Mouse (Mus musculus) neural tube, embryonic 14.5 days (tissue): ENCODE measurements around the gene Trmt5. TPM values are rescaled to one million over a fixed set of nuclear protein-coding genes. Genes with fewer than 3 reads are reported as not detected.
A peak's percentile ranks its signal among the peaks of the same experiment; 100 is the strongest.

Experiments used
- ATAC-seq: fragments of 200-750 bp; cut with Nextera tagmentation; 2 replicates; pipeline ENCODE4 v1.8.0; 2017; ENCODE audit warnings: low read depth, mild to moderate bottlenecking, moderate TSS enrichment, moderate library complexity
- H3K27ac ChIP-seq: fragments of 300-500 bp; sonication (generic); 2 replicates; pipeline ENCODE4 v1.5.1; 2014; ENCODE audit warnings: low read depth, mild to moderate bottlenecking, control low read depth, low read length, moderate library complexity, mixed read lengths
- H3K27me3 ChIP-seq: fragments of 300-500 bp; sonication (generic); 2 replicates; pipeline ENCODE4 v1.6.1; 2014; ENCODE audit warnings: low read length; ENCODE audit not compliant: control insufficient read depth, insufficient read depth
- H3K36me3 ChIP-seq: fragments of 300-500 bp; sonication (generic); 2 replicates; pipeline ENCODE4 v1.6.1; 2014; ENCODE audit warnings: low read length, mixed read lengths; ENCODE audit not compliant: control insufficient read depth, insufficient read depth
- H3K4me1 ChIP-seq: fragments of 300-500 bp; sonication (generic); 2 replicates; pipeline ENCODE4 v1.6.1; 2014; ENCODE audit warnings: low read length; ENCODE audit not compliant: control insufficient read depth, insufficient read depth
- H3K4me2 ChIP-seq: fragments of 300-500 bp; sonication (generic); 2 replicates; pipeline ENCODE4 v1.6.1; 2014; ENCODE audit warnings: mild to moderate bottlenecking, low read depth, low read length, control low read depth
- H3K4me3 ChIP-seq: fragments of 300-500 bp; sonication (generic); 2 replicates; pipeline ENCODE4 v1.5.1; 2014; ENCODE audit warnings: low read depth, low read length, control low read depth, mixed read lengths
- H3K9ac ChIP-seq: fragments of 300-500 bp; sonication (generic); replicated peaks from 2 replicates; pipeline ENCODE4 v1.6.1; 2014; ENCODE audit warnings: low read depth, mild to moderate bottlenecking, control low read depth, low read length, mixed read lengths
- H3K9me3 ChIP-seq: fragments of 300-500 bp; sonication (generic); 2 replicates; pipeline ENCODE4 v1.6.1; 2016; ENCODE audit warnings: low read length; ENCODE audit not compliant: control insufficient read depth
- WGBS: fragments of 180-500 bp; shearing (Covaris S2); extraction: QIAGEN DNeasy Blood & Tissue Kit; methylation state at CpG from one replicate; pipeline ENCODE4 v1.1.7; 2014; 5-methylcytosine and 5-hydroxymethylcytosine counted together
- polyA plus RNA-seq: library from polyadenylated mRNA; unstranded; fragments of >200 nt; fragmentation: Nextera tagmentation; extraction: Ambion mirVana; gene quantifications from 2 replicates; pipeline ENCODE4 v1.2.1, GENCODE M21; 2014

The Trmt5 gene
- polyA plus RNA-seq, 1 experiment from 2014 or later, result 16.9 TPM

DNA sequence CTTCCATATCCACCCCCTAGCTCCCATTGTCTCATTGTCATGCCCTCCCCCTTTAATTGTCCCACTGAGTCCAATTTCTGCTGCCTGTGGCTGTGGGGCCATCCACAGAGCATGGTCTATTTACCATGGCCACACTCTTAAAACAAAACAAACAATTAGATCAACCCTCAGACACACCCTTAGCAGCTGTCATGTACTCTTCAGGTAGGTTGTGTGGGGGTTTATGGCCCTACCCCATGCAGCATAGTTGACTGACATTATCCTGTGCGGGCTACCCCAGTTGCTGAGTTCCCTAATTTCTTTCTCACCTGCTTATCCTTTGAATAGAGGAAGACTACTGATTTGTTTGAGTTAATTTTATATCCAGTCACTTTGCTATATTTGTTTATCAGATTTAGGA, 26.2 kb downstream of the Trmt5 start:
- no peak overlapping the region for H3K9ac ChIP-seq
- H3K36me3 ChIP-seq, result no peaks in the 10 kb centered on the region
- no peaks in the 10 kb centered on the region for H3K9me3 ChIP-seq
- ATAC-seq, result no peak
- H3K4me2 ChIP-seq, result no peak overlapping the region
- no peak overlapping the region for H3K4me3 ChIP-seq
- no peaks in the 10 kb centered on the region for H3K4me1 ChIP-seq
- H3K27me3 ChIP-seq, result no peaks in the 10 kb centered on the region
- H3K27ac ChIP-seq, result no peak overlapping the region
- 92% methylated on average over 1 of the region's 1 CpGs for WGBS

DNA sequence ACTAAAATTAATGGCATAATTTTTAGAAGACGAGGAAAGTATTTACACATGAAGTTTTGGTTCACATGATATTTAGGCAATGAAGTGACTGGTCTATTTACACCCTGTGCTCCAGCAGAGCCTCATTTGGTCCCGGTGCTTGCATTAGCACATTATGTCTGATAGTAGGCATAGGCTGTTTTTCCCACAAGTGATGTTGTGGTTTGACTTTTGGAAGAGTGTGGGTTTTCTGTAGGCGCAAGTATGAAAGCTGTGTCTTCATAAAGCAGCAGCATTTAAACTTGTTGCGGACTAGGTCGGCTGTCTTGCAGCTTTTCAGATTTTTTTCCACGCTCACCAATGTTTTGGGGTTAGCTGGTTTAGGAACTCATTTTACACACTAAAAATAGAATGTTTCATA, 27.2 kb downstream of the Trmt5 start:
- WGBS, result 97% methylated on average over 6 of the region's 6 CpGs
- Histone ChIP-seq H3K27ac (no peak overlapping the region), H3K4me1 (no peaks in the 10 kb centered on the region), H3K9ac (no peak overlapping the region), H3K27me3 (no peaks in the 10 kb centered on the region), H3K36me3 (no peaks in the 10 kb centered on the region), H3K4me3 (no peak overlapping the region), H3K4me2 (no peak overlapping the region), H3K9me3 (no peaks in the 10 kb centered on the region)
- no peak for ATAC-seq

DNA sequence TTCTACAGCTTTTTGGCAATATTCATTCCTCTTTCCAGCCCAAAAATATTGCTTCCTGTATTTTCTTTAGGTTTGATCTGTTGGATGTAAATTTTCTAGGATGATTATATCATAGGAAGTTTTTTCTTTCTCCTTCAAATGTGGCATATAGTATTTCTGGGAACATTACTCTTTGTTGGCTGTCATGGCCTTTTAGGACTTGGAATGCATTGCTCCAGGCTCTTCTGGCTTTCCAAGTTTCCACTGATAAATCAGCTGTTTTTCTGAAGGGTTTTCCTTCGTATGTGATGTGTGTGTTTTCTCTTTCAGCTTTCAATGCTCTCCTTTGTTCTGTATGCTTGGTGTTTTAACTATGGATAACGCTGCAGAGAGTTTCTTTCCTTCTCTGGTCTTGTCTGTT, 31.5 kb downstream of the Trmt5 start:
- no peak overlapping the region for H3K4me2 ChIP-seq
- WGBS, result 63% methylated on average over 2 of the region's 2 CpGs

DNA sequence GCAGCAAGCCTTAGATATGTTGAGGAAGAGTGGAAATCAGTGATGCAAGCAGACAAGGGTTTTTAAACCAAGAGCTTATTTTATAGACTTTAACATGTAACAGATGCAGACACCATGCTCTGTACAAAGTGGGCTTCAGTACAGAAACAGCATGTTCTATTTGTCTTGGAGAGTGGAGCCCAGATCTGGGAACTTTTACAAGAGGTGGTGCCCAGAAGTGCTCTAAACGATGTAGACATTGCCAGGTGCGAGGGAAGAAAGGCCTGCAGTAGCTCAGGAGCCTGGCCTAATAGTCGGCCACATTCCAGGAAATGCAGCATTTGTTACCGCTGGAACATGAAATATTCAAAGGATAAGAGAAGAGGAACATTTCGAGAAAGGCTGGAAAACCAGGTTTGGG, 40.8 kb downstream of the Trmt5 start:
- no peak for ATAC-seq
- no peaks in the 10 kb centered on the region for H3K36me3 ChIP-seq
- no peaks in the 10 kb centered on the region for H3K9me3 ChIP-seq
- no peaks in the 10 kb centered on the region for H3K27me3 ChIP-seq
- H3K9ac ChIP-seq, result no peak overlapping the region
- H3K4me2 ChIP-seq, result no peak overlapping the region
- no peak overlapping the region for H3K27ac ChIP-seq
- peaks cover 4% of the 10 kb centered on the region; the same call in 1 of the 2 replicates for H3K4me1 ChIP-seq
- no peak overlapping the region for H3K4me3 ChIP-seq
- WGBS, result 82% methylated on average over 5 of the region's 5 CpGs

More for the DNA sequence above, 31.5 kb downstream of the Trmt5 start:
- H3K9me3 ChIP-seq, result no peaks in the 10 kb centered on the region
- no peak overlapping the region for H3K4me3 ChIP-seq
- no peak overlapping the region for H3K9ac ChIP-seq
- no peaks in the 10 kb centered on the region for H3K27me3 ChIP-seq
- H3K36me3 ChIP-seq, result no peaks in the 10 kb centered on the region
- no peaks in the 10 kb centered on the region for H3K4me1 ChIP-seq
- no peak overlapping the region for H3K27ac ChIP-seq
- ATAC-seq, result no peak

DNA sequence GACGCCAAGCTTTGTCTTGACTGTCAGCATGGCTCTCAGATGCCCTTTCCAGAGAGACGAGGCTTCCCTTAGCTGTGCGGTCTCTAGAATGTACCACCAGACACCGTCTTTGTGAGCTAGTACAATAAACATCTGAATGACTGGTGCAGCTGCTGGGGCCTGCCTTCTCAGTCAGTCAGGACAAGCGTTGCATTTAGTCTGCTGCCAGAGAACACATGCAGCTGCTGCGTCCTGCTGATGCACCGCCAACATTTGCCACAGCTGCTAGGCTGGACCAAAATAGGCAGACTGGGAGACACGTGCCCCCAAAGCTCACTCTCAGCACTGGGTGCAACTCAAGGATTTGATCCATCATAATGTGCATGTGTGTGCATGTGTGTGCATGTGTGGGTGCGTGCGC, 44.5 kb downstream of the Trmt5 start:
- 32% methylated on average over 10 of the region's 10 CpGs for WGBS
- no peak overlapping the region for H3K4me2 ChIP-seq
- H3K36me3 ChIP-seq, result no peaks in the 10 kb centered on the region
- no peak overlapping the region for H3K4me3 ChIP-seq
- no peak overlapping the region for H3K9ac ChIP-seq
- peak; percentile 75 for ATAC-seq
- peaks cover 4% of the 10 kb centered on the region; the same call in 1 of the 2 replicates for H3K4me1 ChIP-seq
- H3K27me3 ChIP-seq, result no peaks in the 10 kb centered on the region
- H3K9me3 ChIP-seq, result no peaks in the 10 kb centered on the region
- H3K27ac ChIP-seq, result no peak overlapping the region; the same call in 1 of the 2 replicates

DNA sequence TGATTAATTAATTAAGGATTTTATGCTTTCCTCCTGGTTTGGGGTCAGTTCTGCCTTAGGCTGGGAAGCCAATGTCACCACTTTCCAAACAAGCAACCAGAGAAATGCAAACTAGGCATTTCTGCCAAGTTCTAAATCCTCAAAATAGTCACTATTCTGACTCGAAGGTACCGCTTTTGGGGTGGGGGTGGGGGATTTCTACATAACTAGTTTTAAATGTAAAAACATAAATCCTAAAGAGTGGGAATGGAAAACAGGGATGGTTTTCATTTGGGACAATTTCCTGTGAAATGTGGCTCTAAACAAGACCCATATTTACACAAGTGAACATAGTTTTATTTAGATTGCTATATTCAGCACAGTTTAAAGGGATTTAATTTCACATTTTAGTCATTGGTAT, 53.9 kb downstream of the Trmt5 start:
- WGBS, result 85% methylated on average over 2 of the region's 2 CpGs

DNA sequence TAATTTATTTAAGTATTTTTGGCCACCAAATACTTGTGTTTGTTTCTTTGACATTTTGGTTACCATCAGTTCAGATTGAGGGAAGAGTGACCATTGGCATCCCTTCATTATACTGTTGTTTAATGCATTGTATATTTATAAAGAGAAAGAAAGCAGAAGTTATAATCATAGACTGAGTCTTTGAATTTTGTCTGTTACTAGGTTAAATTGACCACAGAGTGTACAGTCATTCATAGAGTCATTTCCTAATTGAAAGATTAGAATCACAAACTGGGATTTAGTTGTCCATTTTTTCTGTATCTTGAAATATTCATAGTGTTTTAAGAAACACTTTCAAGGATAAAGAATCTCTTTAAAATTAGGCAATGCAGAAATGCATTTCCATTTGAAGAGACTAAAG, 55.0 kb downstream of the Trmt5 start:
- Histone ChIP-seq H3K9me3 (no peaks in the 10 kb centered on the region), H3K27ac (no peak overlapping the region), H3K36me3 (no peaks in the 10 kb centered on the region), H3K4me3 (no peak overlapping the region), H3K4me2 (no peak overlapping the region), H3K9ac (no peak overlapping the region), H3K4me1 (no peaks in the 10 kb centered on the region), H3K27me3 (no peaks in the 10 kb centered on the region)
- no peak for ATAC-seq

More for the DNA sequence above, 53.9 kb downstream of the Trmt5 start:
- no peak for ATAC-seq
- Histone ChIP-seq H3K4me1 (no peaks in the 10 kb centered on the region), H3K36me3 (no peaks in the 10 kb centered on the region), H3K27me3 (no peaks in the 10 kb centered on the region), H3K9ac (no peak overlapping the region), H3K9me3 (no peaks in the 10 kb centered on the region), H3K27ac (no peak overlapping the region), H3K4me2 (no peak overlapping the region), H3K4me3 (no peak overlapping the region)

DNA sequence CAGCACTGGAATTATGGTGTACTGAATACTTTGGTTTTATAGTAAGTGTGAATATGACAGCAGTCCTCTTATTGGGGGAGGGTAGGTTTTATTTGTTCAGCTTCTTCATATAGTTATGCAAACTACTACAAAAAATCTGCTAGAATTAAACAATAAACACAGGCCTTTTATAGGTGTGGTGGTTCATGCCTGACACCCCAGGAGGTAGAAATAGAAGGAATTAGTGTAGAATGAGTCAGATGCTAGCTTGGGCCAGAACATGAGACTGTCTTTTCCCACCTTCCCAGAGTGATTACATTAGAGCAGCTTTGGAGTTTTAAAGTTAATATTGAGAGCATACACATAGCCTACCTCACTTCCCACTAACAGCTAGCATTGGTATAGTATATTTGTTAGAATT, 56.3 kb downstream of the Trmt5 start:
- Histone ChIP-seq H3K4me3 (no peak overlapping the region), H3K27ac (no peak overlapping the region), H3K4me2 (no peak overlapping the region), H3K9me3 (no peaks in the 10 kb centered on the region), H3K27me3 (no peaks in the 10 kb centered on the region), H3K9ac (no peak overlapping the region), H3K36me3 (no peaks in the 10 kb centered on the region), H3K4me1 (no peaks in the 10 kb centered on the region)
- no peak for ATAC-seq
